Mouse (Mus musculus) liver, embryonic 14.5 days (tissue): ENCODE data around the gene Gm27029. TPM values are rescaled to one million over a fixed set of nuclear protein-coding genes. Genes with fewer than 3 reads are reported as not detected.
A peak's percentile ranks its signal among the peaks of the same experiment; 100 is the strongest.
"Not testable (repeated sequence)": the region's sequence is repeated elsewhere in the genome, so short reads cannot be mapped to it uniquely, and the experiment has no call there.

Experiments
- ATAC-seq: fragments of 200-750 bp; cut with Nextera tagmentation; 2 replicates; pipeline ENCODE4 v1.8.0; 2017; ENCODE audit warnings: moderate number of reproducible peaks, mild to moderate bottlenecking, moderate library complexity; ENCODE audit not compliant: insufficient read depth
- DNase-seq, 3 experiments: peaks; one replicate each; pipeline ENCODE4 v3.0.0-alpha.2; 2012 to 2013; ENCODE audit warnings: low read depth in 3 of 3, low spot score in 3 of 3
- H3K27ac ChIP-seq: fragments of 300-500 bp; sonication (generic); 2 replicates; pipeline ENCODE4 v1.5.1; 2014; ENCODE audit warnings: moderate library complexity, mild to moderate bottlenecking, control low read depth, inconsistent platforms
- H3K27me3 ChIP-seq: fragments of 300-500 bp; sonication (generic); 2 replicates; pipeline ENCODE4 v1.6.1; 2014; ENCODE audit warnings: mild to moderate bottlenecking, low read length, moderate library complexity; ENCODE audit not compliant: control insufficient read depth, insufficient read depth
- H3K36me3 ChIP-seq: fragments of 300-500 bp; sonication (generic); replicated peaks from 2 replicates; pipeline ENCODE4 v1.6.1; 2014; ENCODE audit warnings: low read depth; ENCODE audit not compliant: control insufficient read depth, insufficient read depth
- H3K4me1 ChIP-seq, 2 experiments: fragments of 200-500 bp in 1 of 2; fragments of 300-500 bp in 1 of 2; sonication (generic) in 1 of 2; replicated peaks; 2 replicates each; pipeline ENCODE4 v1.6.1; 2012 to 2014; ENCODE audit warnings: antibody characterized with exemption in 1 of 2, inconsistent platforms in 1 of 2, low read length in 1 of 2; ENCODE audit not compliant: control insufficient read depth in 2 of 2, insufficient read depth in 2 of 2
- H3K4me2 ChIP-seq: fragments of 300-500 bp; sonication (generic); 2 replicates; pipeline ENCODE4 v1.6.1; 2014; ENCODE audit warnings: low read depth, mild to moderate bottlenecking, control low read depth, moderate library complexity
- H3K4me3 ChIP-seq, 2 experiments: fragments of 200-500 bp in 1 of 2; fragments of 300-500 bp in 1 of 2; sonication (generic) in 1 of 2; 2 replicates each; pipeline ENCODE4 v1.5.1; 2012 to 2014; ENCODE audit warnings: low read depth in 2 of 2, low read length in 2 of 2, mild to moderate bottlenecking in 2 of 2, control low read depth in 1 of 2, inconsistent platforms in 1 of 2, moderate library complexity in 1 of 2; ENCODE audit not compliant: insufficient read depth in 1 of 2
- H3K9ac ChIP-seq: fragments of 300-500 bp; sonication (generic); replicated peaks from 2 replicates; pipeline ENCODE4 v1.6.1; 2014; ENCODE audit warnings: mild to moderate bottlenecking, control low read depth, moderate library complexity
- H3K9me3 ChIP-seq: fragments of 300-500 bp; sonication (generic); 2 replicates; pipeline ENCODE4 v1.6.1; 2016; ENCODE audit warnings: low read length, mixed read lengths; ENCODE audit not compliant: control insufficient read depth
- CTCF ChIP-seq: IDR thresholded peaks from 2 replicates; pipeline ENCODE4 v1.5.1; 2016; ENCODE audit warnings: antibody characterized with exemption, low read depth, control low read depth
- EP300 ChIP-seq: IDR thresholded peaks from 2 replicates; pipeline ENCODE4 v1.6.1; 2016; ENCODE audit warnings: antibody characterized with exemption, low read depth
- WGBS: fragments of 180-500 bp; shearing (Covaris S2); extraction: QIAGEN DNeasy Blood & Tissue Kit; methylation state at CpG from one replicate; pipeline ENCODE4 v1.1.7; 2014; ENCODE audit not compliant: insufficient replicate concordance; 5-methylcytosine and 5-hydroxymethylcytosine counted together
- polyA plus RNA-seq, 2 experiments: library from polyadenylated mRNA; depleted of rRNA in 1 of 2; stranded (reverse) in 1 of 2; unstranded in 1 of 2; fragments of >200 nt; fragmentation: Nextera tagmentation in 1 of 2; extraction: Ambion mirVana in 1 of 2; gene quantifications; 2 replicates each; pipeline versions ENCODE4 v1.2.1 to v1.2.3; 2012 to 2014

Gene Gm27029
- polyA plus RNA-seq, 2 experiments = 0.84 to 2.6 TPM

GRCm38 (mm10) chr11:101470206-101470605 lies 45.6 kb upstream of the Gm27029 start:
- TF ChIP-seq CTCF (no peak), EP300 (no peak)
- Histone ChIP-seq H3K27ac (no peak overlapping the region), H3K27me3 (peaks cover 28% of the 10 kb centered on the region), H3K9ac (no peak overlapping the region), H3K36me3 (no peaks in the 10 kb centered on the region), H3K4me3 (no peak overlapping the region), H3K9me3 (no peaks in the 10 kb centered on the region), H3K4me1 (peaks cover 11 to 12% of the 10 kb centered on the region in 2 experiments), H3K4me2 (no peak overlapping the region)
- 69% methylated on average over 7 of the region's 7 CpGs for WGBS
- no peak for ATAC-seq
- DNase-seq = no peak

- H3K4me1 ChIP-seq = peaks cover 12 to 22% of the 10 kb centered on the region in 2 experiments
- WGBS = 53% methylated on average over 4 of the region's 4 CpGs
- no peaks in the 10 kb centered on the region for H3K36me3 ChIP-seq
- ATAC-seq (no peak), DNase-seq (no peak)
- no peaks in the 10 kb centered on the region for H3K9me3 ChIP-seq
- H3K27ac ChIP-seq = no peak overlapping the region
- H3K4me2 ChIP-seq = peak overlapping the region; percentile 80
- no peak overlapping the region for H3K9ac ChIP-seq
- TF ChIP-seq EP300 (no peak), CTCF (no peak)
- peaks cover 32% of the 10 kb centered on the region for H3K27me3 ChIP-seq
- H3K4me3 ChIP-seq = no peak overlapping the region
These were observed 44.6 kb upstream of the Gm27029 start for GRCm38 (mm10) chr11:101469155-101469554.

DNA sequence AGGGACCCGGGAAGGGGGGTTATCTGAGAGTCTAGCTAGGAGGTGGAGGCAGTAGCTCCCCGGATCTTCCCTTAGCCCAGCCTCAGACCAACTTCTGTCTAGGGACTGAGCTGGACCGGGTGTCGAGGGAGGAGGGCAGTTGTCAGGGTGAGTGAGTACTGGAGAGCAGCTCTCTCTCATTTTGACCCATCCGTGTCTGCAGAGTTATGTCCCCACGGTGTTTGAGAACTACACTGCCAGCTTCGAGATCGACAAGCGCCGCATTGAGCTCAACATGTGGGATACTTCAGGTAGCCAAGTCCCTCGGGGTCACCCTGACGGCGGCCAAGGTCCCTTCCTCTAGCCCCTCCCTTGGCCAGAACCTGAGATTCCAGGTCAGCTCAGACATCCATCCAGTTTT lies 44.1 kb upstream of the Gm27029 start:
- no peak overlapping the region for H3K9ac ChIP-seq
- TF ChIP-seq CTCF = no peak
- no peak for TF ChIP-seq EP300
- H3K4me1 ChIP-seq = peaks cover 14 to 24% of the 10 kb centered on the region in 2 experiments
- no peak for ATAC-seq
- peak overlapping the region; percentile 48 to 58; a peak in 3 of 4 replicates for H3K4me3 ChIP-seq
- WGBS = 12% methylated on average over 13 of the region's 13 CpGs
- H3K27ac ChIP-seq = no peak overlapping the region
- peak overlapping the region; percentile 80 for H3K4me2 ChIP-seq
- no peaks in the 10 kb centered on the region for H3K9me3 ChIP-seq
- DNase-seq = no peak
- H3K36me3 ChIP-seq = no peaks in the 10 kb centered on the region
- H3K27me3 ChIP-seq = peaks cover 32% of the 10 kb centered on the region

- Histone ChIP-seq H3K4me1 (peaks cover 18 to 28% of the 10 kb centered on the region in 2 experiments), H3K4me2 (peak overlapping the region; percentile 80), H3K36me3 (no peaks in the 10 kb centered on the region), H3K9ac (peak overlapping the region; percentile 38), H3K27me3 (peaks cover 32% of the 10 kb centered on the region), H3K27ac (no peak overlapping the region), H3K9me3 (no peaks in the 10 kb centered on the region), H3K4me3 (peak overlapping the region; percentile 48 to 58)
- TF ChIP-seq CTCF = no peak
- TF ChIP-seq EP300 = no peak
- DNase-seq (no peak), ATAC-seq (no peak)
- under 1% methylated on average over 30 of the region's 31 CpGs for WGBS
These were observed 43.7 kb upstream of the Gm27029 start for GRCm38 (mm10) chr11:101468263-101468688.

DNA sequence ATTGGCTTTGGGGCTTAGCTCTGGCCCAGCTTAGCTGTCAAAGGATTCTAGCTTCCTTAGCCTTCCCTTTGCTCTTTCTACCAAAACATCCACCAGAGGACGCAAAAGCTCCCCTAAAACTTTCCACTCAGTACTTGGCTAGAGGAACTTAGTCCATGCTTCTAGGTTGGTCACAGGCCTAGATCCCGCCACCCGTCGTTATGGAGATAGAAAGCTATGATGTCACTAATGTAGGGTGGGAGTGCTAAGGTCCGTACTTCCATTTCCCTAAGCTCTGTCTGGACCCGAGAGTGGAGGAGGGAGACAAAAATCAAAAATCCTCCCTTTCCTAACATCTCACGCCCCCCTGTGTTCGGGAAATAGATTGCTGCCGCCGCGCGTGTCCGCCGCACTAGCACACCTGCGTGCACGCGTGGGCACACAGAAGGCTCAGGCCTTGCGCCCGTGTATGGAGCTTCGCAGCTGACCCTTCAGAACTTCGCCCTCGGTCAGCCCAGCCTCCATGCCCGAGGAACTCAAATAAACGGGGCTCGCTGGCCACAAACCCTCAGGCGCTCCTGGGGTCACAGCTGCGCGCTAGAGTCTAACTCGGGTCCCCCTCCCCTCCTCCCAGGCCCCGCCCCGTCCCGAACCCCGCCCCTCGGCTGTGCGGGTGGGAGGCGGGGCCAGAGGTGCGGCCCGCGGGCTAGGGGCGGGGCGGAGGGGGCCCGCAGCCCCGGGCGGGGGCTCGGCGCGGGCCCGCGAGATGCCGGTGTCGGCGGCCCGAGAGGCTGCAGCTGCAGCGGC lies 43.1 kb upstream of the Gm27029 start:
- ATAC-seq = peak; percentile 69

DNA sequence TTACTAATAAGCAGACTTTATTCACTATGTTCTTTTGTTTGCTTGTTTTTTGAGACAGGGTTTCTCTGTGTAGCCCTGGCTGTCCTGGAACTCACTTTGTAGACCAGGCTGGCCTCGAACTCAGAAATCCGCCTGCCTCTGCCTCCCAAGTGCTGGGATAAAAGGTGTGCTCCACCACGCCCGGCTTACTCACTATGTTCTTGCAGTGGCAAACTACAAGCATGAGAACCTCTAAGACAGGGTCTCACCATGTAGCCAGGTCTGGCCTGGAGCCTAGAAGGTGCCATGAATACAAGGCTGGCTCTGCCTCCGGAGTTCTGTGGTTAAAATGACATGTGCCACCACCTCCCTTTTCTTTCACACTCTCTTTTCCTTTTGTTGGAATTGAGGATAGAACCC lies 42.0 kb upstream of the Gm27029 start:
- not testable (repeated sequence) for ATAC-seq, H3K27ac ChIP-seq, H3K36me3 ChIP-seq, H3K9me3 ChIP-seq, DNase-seq, H3K9ac ChIP-seq
- WGBS = 49% methylated on average over 5 of the region's 5 CpGs
- peaks cover 22 to 34% of the 10 kb centered on the region in 2 experiments for H3K4me1 ChIP-seq
- H3K4me2 ChIP-seq = peak overlapping the region; percentile 96
- peak overlapping the region in 1 of 2 experiments; percentile 75; a peak in 2 of 4 replicates for H3K4me3 ChIP-seq
- H3K27me3 ChIP-seq = peaks cover 32% of the 10 kb centered on the region

More for the DNA sequence above, 43.1 kb upstream of the Gm27029 start:
- Histone ChIP-seq H3K27ac (no peak overlapping the region), H3K4me1 (peaks cover 22 to 34% of the 10 kb centered on the region in 2 experiments), H3K4me2 (peak overlapping the region; percentile 80), H3K36me3 (no peaks in the 10 kb centered on the region), H3K27me3 (peaks cover 32% of the 10 kb centered on the region), H3K9me3 (no peaks in the 10 kb centered on the region), H3K4me3 (peak overlapping the region; percentile 53 to 58), H3K9ac (peak overlapping the region; percentile 38)
- under 1% methylated on average over 54 of the region's 54 CpGs for WGBS
- DNase-seq = no peak
- TF ChIP-seq EP300 (no peak), CTCF (peak; percentile 62)
